ENCODE assay signal across 8 mouse cellular contexts in the genomic region with DNA sequence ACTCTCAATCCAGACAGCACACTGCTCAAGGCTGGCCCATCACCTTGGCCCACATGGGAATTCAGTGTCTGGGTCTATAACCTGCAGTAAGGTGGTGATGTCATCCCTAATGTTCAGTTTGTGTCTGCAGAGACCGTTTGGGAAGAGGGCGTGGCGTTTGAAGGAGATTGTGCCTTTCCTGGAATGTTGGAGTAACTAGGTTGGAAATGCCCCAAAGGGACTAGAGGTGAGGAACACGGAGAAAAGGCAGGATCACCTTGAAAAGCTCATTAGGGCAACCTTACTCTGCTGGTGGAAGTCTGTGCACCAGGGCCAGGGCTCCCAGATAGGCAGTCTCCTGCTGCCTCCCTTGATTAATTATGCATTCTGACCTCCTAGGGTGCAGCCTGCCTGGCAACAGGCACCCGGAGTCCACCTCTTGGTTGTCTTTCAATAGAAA.
DNase-seq lines count a peak whose midpoint lies in the region; ATAC-seq and TF ChIP-seq lines count a peak whose summit lies in the region.

No protein-coding gene starts in this region.

- no peak for TF ChIP-seq EP300 in heart, adult 2 months (IDR thresholded peaks at IDR 0.05; ENCODE audit: insufficient read depth, low read depth, low read length)

- peak overlapping the region; percentile 49 for H3K4me2 ChIP-seq in neural tube, embryonic 12.5 days (replicated peaks)

- peaks cover 13 to 15% of the 10 kb centered on the region in 2 experiments for H3K4me1 ChIP-seq in ES-E14 (ENCODE audit: control insufficient read depth in 2 of 2, insufficient read depth in 2 of 2, low read length in 2 of 2, poor library complexity in 1 of 2)
- peaks cover 7% of the 10 kb centered on the region for H3K4me1 ChIP-seq in heart, adult 2 months (ENCODE audit: control insufficient read depth, insufficient read depth, low read length)
- peaks cover 23% of the 10 kb centered on the region for H3K4me1 ChIP-seq in neural tube, embryonic 12.5 days

- H3K27me3 ChIP-seq in heart, adult 2 months (ENCODE audit: control insufficient read depth, insufficient read depth, low read length), result no peaks in the 10 kb centered on the region
- H3K27me3 ChIP-seq in neural tube, embryonic 12.5 days (replicated peaks), result no peaks in the 10 kb centered on the region

- no peaks in the 10 kb centered on the region for H3K79me2 ChIP-seq in heart, adult 2 months (replicated peaks; ENCODE audit: control insufficient read depth, insufficient read depth, low read length)

- intact Hi-C loops in heart, adult 2 months (cut with DNase I), result no loop called here

- in situ Hi-C loops in ES-E14 (cut with MboI; ENCODE audit: low sequenced_read_pairs in 2 of 2, unreplicated experiment in 2 of 2), result no loop called here

- no peak for TF ChIP-seq CTCF in heart, adult 2 months (IDR thresholded peaks at IDR 0.05)

- H3K36me3 ChIP-seq in ES-E14 (ENCODE audit: control insufficient read depth, insufficient read depth, low read length, poor library complexity, severe bottlenecking), result no peaks in the 10 kb centered on the region
- H3K36me3 ChIP-seq in heart, adult 2 months (ENCODE audit: control insufficient read depth, insufficient read depth, low read length), result peaks cover 5% of the 10 kb centered on the region; the same call in 1 of the 2 replicates
- no peaks in the 10 kb centered on the region for H3K36me3 ChIP-seq in neural tube, embryonic 12.5 days

- H3K4me3 ChIP-seq in ES-E14 (ENCODE audit: insufficient read depth in 1 of 2, low read depth in 1 of 2, low read length in 2 of 2, poor library complexity in 1 of 2, severe bottlenecking in 1 of 2), result peak overlapping the region in 1 of 2 experiments; percentile 22; a peak in 1 of 4 replicates
- no peak overlapping the region for H3K4me3 ChIP-seq in heart, adult 2 months
- H3K4me3 ChIP-seq in neural tube, embryonic 12.5 days, result no peak overlapping the region

- H3K9me3 ChIP-seq in ES-E14 (ENCODE audit: control insufficient read depth, insufficient read depth, low read depth, low read length), result no peaks in the 10 kb centered on the region
- H3K9me3 ChIP-seq in neural tube, embryonic 12.5 days, result no peaks in the 10 kb centered on the region

- no peak for TF ChIP-seq POLR2A in heart, adult 2 months (IDR thresholded peaks at IDR 0.05; ENCODE audit: insufficient read depth, low read depth, low read length)

- DNase-seq in ES-E14 (ENCODE audit: low read depth, low spot score), result peak; percentile 51
- peak; percentile 77 for DNase-seq in cerebellum, adult 11 months
- peak; percentile 17 to 22 for DNase-seq in heart, adult 2 months
- peak; percentile 51 to 82 for DNase-seq in kidney, adult 8-10 months
- DNase-seq in right cerebral cortex, postnatal 14 days, result no peak
- DNase-seq in T-cell, adult 2 months (ENCODE audit: low spot score), result no peak

- peak; percentile 88 for ATAC-seq in neural tube, embryonic 12.5 days (ENCODE audit: low FRiP score, low read depth)
- ATAC-seq in erythroblast, adult 5-6 weeks (replicated peaks; ENCODE audit: low FRiP score, poor library complexity, severe bottlenecking), result no peak

- no peak overlapping the region for H3K9ac ChIP-seq in ES-E14 (ENCODE audit: insufficient read depth, low read depth, low read length, poor library complexity, severe bottlenecking)
- no peak overlapping the region for H3K9ac ChIP-seq in heart, adult 2 months (ENCODE audit: low read depth, low read length)
- no peak overlapping the region for H3K9ac ChIP-seq in neural tube, embryonic 12.5 days

- WGBS in heart, adult 2 months, result 27% methylated on average over 5 of the region's 5 CpGs
- WGBS in neural tube, embryonic 12.5 days, result 21% methylated on average over 5 of the region's 5 CpGs

- no peak overlapping the region for H3K27ac ChIP-seq in ES-E14 (ENCODE audit: insufficient read depth, low read depth, low read length, poor library complexity, severe bottlenecking)
- peak overlapping the region; percentile 64 for H3K27ac ChIP-seq in heart, adult 2 months
- H3K27ac ChIP-seq in neural tube, embryonic 12.5 days, result no peak overlapping the region

TF ChIP-seq in ES-E14, 5 proteins besides CTCF, POLR2A, EP300 and RAD21:
- TF ChIP-seq MAFK (IDR thresholded peaks at IDR 0.05; ENCODE audit: insufficient read depth, low read depth, low read length), result no peak
- no peak for TF ChIP-seq HCFC1 (IDR thresholded peaks at IDR 0.05; ENCODE audit: borderline replicate concordance, insufficient read depth, low read length)
- TF ChIP-seq CHD2 (IDR thresholded peaks at IDR 0.05; ENCODE audit: low read depth, low read length), result no peak
- TF ChIP-seq ZNF384 (IDR thresholded peaks at IDR 0.05; ENCODE audit: low read depth, low read length), result no peak
- TF ChIP-seq ZC3H11A (IDR thresholded peaks at IDR 0.05; ENCODE audit: borderline replicate concordance, low read depth, low read length), result no peak

Comparison
In these comparisons a context has a peak if more than half of its experiments do, and no peak if none do; other contexts are left out.
1. DNase-seq: peak in ES-E14 (single experiment), cerebellum, adult 11 months (single experiment), heart, adult 2 months (2 of 2) and kidney, adult 8-10 months (2 of 2); none in right cerebral cortex, postnatal 14 days (single experiment) and T-cell, adult 2 months (single experiment).